Mouse (Mus musculus): Measurements from ENCODE around the gene BC017158. TPM values are rescaled to one million over a fixed set of nuclear protein-coding genes. Genes with fewer than 3 reads are reported as not detected.

The BC017158 gene
- total and polyA plus RNA-seq, 3 experiments, result 26.8 to 93.4 (median 31.7) TPM

DNA sequence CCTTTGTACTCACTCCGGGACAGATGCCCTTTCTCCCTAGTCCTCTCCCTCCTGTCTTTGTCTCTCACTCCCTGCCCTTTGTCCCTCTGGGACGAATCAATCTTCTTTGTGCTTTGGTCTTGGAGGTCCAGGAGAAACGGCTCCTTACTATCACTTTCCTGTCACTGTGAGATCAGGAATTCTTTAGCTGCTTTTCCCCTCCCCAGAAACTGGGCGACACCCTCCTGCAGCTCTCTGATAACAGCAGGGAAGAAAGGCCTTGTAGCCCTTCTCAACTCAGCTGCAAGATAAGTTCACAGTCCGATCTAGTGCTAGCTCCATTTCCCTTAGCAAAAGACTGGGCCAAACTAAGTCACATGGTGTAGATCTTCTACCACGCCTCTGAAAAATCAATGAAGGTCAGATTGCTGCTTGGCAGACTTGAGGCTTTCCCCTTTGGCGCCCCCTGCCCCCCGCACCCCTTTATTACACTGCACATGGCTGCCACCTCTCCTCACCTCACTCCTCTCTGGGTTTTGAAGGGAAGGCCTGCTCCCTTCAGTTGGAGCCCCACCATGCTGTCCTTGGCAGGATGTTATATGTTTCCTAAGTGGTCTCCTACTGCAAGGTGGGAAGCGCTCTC lies 8.9 kb downstream of the BC017158 start:
- H3K4me1 ChIP-seq (ENCODE audit: insufficient read depth, low read depth, low read length), result peaks cover 68% of the 10 kb centered on the region
- peak; percentile 79 for DNase-seq (ENCODE audit: low spot score)
- peaks cover 96% of the 10 kb centered on the region for H3K36me3 ChIP-seq (replicated peaks)
- no peaks in the 10 kb centered on the region for H3K9me3 ChIP-seq (replicated peaks)
- peak; percentile 96 for ATAC-seq (ENCODE audit: extremely low read depth, insufficient number of reproducible peaks, low FRiP score, poor library complexity, severe bottlenecking)
- peak overlapping the region; percentile 38; the same call in 1 of the 2 replicates for H3K4me3 ChIP-seq (ENCODE audit: low read depth, low read length)
- no peaks in the 10 kb centered on the region for H3K27me3 ChIP-seq (ENCODE audit: insufficient read depth, low read length)
- TF ChIP-seq TAL1 (conservative IDR thresholded peaks at IDR 0.05; ENCODE audit: low read depth, low read length) (peak; percentile 59), POLR2AphosphoS5 (IDR thresholded peaks at IDR 0.05; ENCODE audit: insufficient replicate concordance, low read depth, low read length) (no peak)

GRCm38 (mm10) chr7:128285060-128285459 lies 12.9 kb downstream of the BC017158 start:
- peaks cover 54% of the 10 kb centered on the region for H3K4me1 ChIP-seq (ENCODE audit: insufficient read depth, low read depth, low read length)
- TF ChIP-seq POLR2AphosphoS5 (IDR thresholded peaks at IDR 0.05; ENCODE audit: insufficient replicate concordance, low read depth, low read length), result no peak
- TF ChIP-seq CTCF (IDR thresholded peaks at IDR 0.05; ENCODE audit: low read depth, low read length), result no peak
- TF ChIP-seq TAL1 (conservative IDR thresholded peaks at IDR 0.05; ENCODE audit: low read depth, low read length), result no peak
- H3K4me3 ChIP-seq (ENCODE audit: low read depth, low read length), result no peak overlapping the region
- ATAC-seq (ENCODE audit: extremely low read depth, insufficient number of reproducible peaks, low FRiP score, poor library complexity, severe bottlenecking) (no peak), DNase-seq (ENCODE audit: low spot score) (no peak)
- H3K27me3 ChIP-seq (ENCODE audit: insufficient read depth, low read length), result no peaks in the 10 kb centered on the region
- H3K36me3 ChIP-seq (replicated peaks), result peaks cover 87% of the 10 kb centered on the region
- H3K9me3 ChIP-seq (replicated peaks), result no peaks in the 10 kb centered on the region

DNA sequence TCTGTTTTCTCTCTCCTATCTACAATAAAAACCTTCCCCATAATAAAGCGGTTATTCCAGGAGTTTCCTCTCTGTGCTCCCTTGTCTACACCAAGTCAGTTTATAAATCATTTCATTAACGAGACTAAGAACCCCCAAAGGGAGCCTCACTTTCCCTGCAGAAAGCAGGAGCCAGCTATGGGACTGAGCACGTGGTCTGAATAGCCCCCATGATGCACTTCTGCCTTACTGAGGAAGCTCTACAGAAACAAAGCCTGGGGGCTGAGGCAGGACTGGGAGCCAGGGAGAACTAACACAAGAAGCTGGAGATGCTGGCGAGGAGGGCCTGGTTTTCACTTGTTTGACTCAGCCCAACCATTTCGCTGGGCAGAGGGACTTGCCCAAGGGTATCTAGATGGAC lies 13.9 kb downstream of the BC017158 start:
- TF ChIP-seq POLR2AphosphoS5 (IDR thresholded peaks at IDR 0.05; ENCODE audit: insufficient replicate concordance, low read depth, low read length) (no peak), GATA2 (IDR thresholded peaks at IDR 0.05; ENCODE audit: borderline replicate concordance, low read depth, low read length) (no peak), TAL1 (conservative IDR thresholded peaks at IDR 0.05; ENCODE audit: low read depth, low read length) (no peak), GATA1 (IDR thresholded peaks at IDR 0.05; ENCODE audit: borderline replicate concordance, low read length) (no peak), CTCF (IDR thresholded peaks at IDR 0.05; ENCODE audit: low read depth, low read length) (no peak)
- ATAC-seq (ENCODE audit: extremely low read depth, insufficient number of reproducible peaks, low FRiP score, poor library complexity, severe bottlenecking) (no peak), DNase-seq (ENCODE audit: low spot score) (no peak)
- Histone ChIP-seq H3K27me3 (ENCODE audit: insufficient read depth, low read length) (no peaks in the 10 kb centered on the region), H3K36me3 (replicated peaks) (peaks cover 88% of the 10 kb centered on the region), H3K9me3 (replicated peaks) (no peaks in the 10 kb centered on the region), H3K4me1 (ENCODE audit: insufficient read depth, low read depth, low read length) (peaks cover 44% of the 10 kb centered on the region), H3K4me3 (ENCODE audit: low read depth, low read length) (no peak overlapping the region)

GRCm38 (mm10) chr7:128282532-128283244 lies 15.3 kb downstream of the BC017158 start:
- TF ChIP-seq TAL1 (conservative IDR thresholded peaks at IDR 0.05; ENCODE audit: low read depth, low read length) (no peak), GATA1 (IDR thresholded peaks at IDR 0.05; ENCODE audit: borderline replicate concordance, low read length) (no peak), GATA2 (IDR thresholded peaks at IDR 0.05; ENCODE audit: borderline replicate concordance, low read depth, low read length) (no peak), POLR2AphosphoS5 (IDR thresholded peaks at IDR 0.05; ENCODE audit: insufficient replicate concordance, low read depth, low read length) (no peak), CTCF (IDR thresholded peaks at IDR 0.05; ENCODE audit: low read depth, low read length) (no peak)
- H3K27me3 ChIP-seq (ENCODE audit: insufficient read depth, low read length), result no peaks in the 10 kb centered on the region
- DNase-seq (ENCODE audit: low spot score) (no peak), ATAC-seq (ENCODE audit: extremely low read depth, insufficient number of reproducible peaks, low FRiP score, poor library complexity, severe bottlenecking) (no peak)
- H3K4me3 ChIP-seq (ENCODE audit: low read depth, low read length), result no peak overlapping the region
- no peaks in the 10 kb centered on the region for H3K9me3 ChIP-seq (replicated peaks)
- peaks cover 31% of the 10 kb centered on the region for H3K4me1 ChIP-seq (ENCODE audit: insufficient read depth, low read depth, low read length)
- peaks cover 86% of the 10 kb centered on the region for H3K36me3 ChIP-seq (replicated peaks)

DNA sequence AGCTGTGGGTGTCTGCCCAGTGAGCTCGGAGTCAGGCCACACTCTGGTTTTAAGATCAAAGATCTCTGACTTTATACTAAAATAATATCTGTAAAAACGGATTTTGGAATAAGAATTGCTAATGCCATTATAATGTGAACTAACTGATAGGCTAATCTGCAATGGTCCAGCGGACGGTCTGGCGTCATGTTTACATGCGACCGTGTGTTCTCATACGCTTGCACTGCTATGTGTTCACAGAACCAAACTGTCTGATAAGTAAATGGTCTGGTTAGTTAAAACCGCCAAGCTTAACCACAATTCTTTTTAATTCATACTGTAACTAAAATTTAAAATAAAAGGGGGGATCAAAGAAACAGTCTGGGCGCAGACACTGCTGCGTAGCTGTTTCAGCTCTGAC lies 16.2 kb downstream of the BC017158 start:
- ATAC-seq (ENCODE audit: extremely low read depth, insufficient number of reproducible peaks, low FRiP score, poor library complexity, severe bottlenecking) (no peak), DNase-seq (ENCODE audit: low spot score) (no peak)
- H3K4me1 ChIP-seq (ENCODE audit: insufficient read depth, low read depth, low read length), result peaks cover 22% of the 10 kb centered on the region
- TF ChIP-seq GATA1 (IDR thresholded peaks at IDR 0.05; ENCODE audit: borderline replicate concordance, low read length), result no peak
- no peak for TF ChIP-seq CTCF (IDR thresholded peaks at IDR 0.05; ENCODE audit: low read depth, low read length)
- no peak for TF ChIP-seq TAL1 (conservative IDR thresholded peaks at IDR 0.05; ENCODE audit: low read depth, low read length)
- TF ChIP-seq POLR2AphosphoS5 (IDR thresholded peaks at IDR 0.05; ENCODE audit: insufficient replicate concordance, low read depth, low read length), result no peak
- no peak for TF ChIP-seq GATA2 (IDR thresholded peaks at IDR 0.05; ENCODE audit: borderline replicate concordance, low read depth, low read length)
- H3K4me3 ChIP-seq (ENCODE audit: low read depth, low read length), result no peak overlapping the region
- H3K9me3 ChIP-seq (replicated peaks), result no peaks in the 10 kb centered on the region
- peaks cover 85% of the 10 kb centered on the region for H3K36me3 ChIP-seq (replicated peaks)
- no peaks in the 10 kb centered on the region for H3K27me3 ChIP-seq (ENCODE audit: insufficient read depth, low read length)

DNA sequence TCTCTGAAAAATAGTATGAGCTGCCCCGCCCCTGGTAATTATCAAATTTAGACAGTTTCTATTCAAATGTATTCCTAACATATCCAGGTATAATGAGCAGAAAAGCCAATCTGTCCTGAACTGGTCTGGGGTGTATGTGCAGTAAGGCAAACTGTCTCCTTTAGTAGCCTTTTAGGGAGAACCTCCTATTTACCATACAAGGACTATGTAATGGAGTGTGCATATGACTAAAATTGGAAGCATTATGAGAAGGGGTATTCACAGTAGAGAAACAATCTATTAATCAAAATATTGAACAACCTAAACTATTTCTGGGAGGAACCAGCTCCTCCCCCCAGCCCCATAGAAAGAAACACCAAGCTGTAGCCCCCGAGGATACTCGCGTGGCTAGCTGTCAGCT lies 18.2 kb downstream of the BC017158 start:
- peaks cover 20% of the 10 kb centered on the region for H3K4me1 ChIP-seq (ENCODE audit: insufficient read depth, low read depth, low read length)
- ATAC-seq (ENCODE audit: extremely low read depth, insufficient number of reproducible peaks, low FRiP score, poor library complexity, severe bottlenecking) (no peak), DNase-seq (ENCODE audit: low spot score) (no peak)
- peaks cover 85% of the 10 kb centered on the region for H3K36me3 ChIP-seq (replicated peaks)
- no peak overlapping the region for H3K4me3 ChIP-seq (ENCODE audit: low read depth, low read length)
- H3K27me3 ChIP-seq (ENCODE audit: insufficient read depth, low read length), result no peaks in the 10 kb centered on the region
- no peak for TF ChIP-seq GATA2 (IDR thresholded peaks at IDR 0.05; ENCODE audit: borderline replicate concordance, low read depth, low read length)
- no peak for TF ChIP-seq TAL1 (conservative IDR thresholded peaks at IDR 0.05; ENCODE audit: low read depth, low read length)
- no peak for TF ChIP-seq POLR2AphosphoS5 (IDR thresholded peaks at IDR 0.05; ENCODE audit: insufficient replicate concordance, low read depth, low read length)
- no peak for TF ChIP-seq CTCF (IDR thresholded peaks at IDR 0.05; ENCODE audit: low read depth, low read length)
- no peak for TF ChIP-seq GATA1 (IDR thresholded peaks at IDR 0.05; ENCODE audit: borderline replicate concordance, low read length)
- no peaks in the 10 kb centered on the region for H3K9me3 ChIP-seq (replicated peaks)
